Mouse (Mus musculus) frontal cortex, postnatal 25 days (tissue): ENCODE measurements at regions not wholly inside any gene's neighbourhood (a gene's known extent, or its start where the extent isn't known, plus 50 kb on each side); places are given as distances from the start of the nearest gene placed in this dataset.

Source experiments
- DNase-seq, 2 experiments: peaks; one replicate each; pipeline ENCODE4 v3.0.0; 2022; ENCODE audit warnings: low spot score in 2 of 2

DNA sequence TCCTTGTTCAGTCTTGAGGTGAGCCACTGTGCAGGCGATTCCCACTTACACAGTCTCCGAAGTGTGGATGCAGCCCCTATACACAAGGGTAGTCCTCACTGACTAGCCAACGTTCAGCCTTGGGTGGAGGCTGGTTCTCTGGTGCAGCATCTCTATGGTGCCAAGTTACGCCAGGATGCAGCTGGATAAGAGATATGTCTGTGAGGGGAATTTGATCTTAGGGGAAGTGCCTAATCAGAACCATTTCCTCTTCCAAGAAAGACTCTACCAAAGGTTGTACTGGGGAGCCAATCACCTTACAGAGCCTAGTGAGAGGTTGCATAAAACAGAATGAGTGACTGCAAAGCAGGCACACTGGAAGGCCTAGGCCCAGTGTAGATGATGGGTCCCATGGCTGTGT lies 71.0 kb upstream of the Kcnk2 start:
- DNase-seq: no peak

DNA sequence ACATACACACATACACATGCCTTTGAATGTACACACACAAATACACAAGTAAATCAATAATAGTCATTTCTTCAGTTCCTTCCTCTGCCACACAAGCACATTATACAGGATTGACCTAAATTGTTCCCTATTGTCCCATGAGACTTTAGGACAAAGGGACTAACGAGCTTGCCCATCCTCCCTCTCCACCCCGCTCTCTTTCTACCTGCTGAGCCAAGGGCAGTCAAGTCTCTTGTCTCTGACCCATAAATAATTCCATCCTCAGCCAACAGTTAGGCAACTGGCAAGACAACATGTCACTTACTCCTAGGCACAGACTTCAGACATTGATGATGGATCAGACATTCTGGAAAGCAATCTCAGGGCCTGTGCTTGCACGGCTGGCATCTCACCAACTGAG lies 56.3 kb upstream of the Kcnk2 start:
- no peak for DNase-seq
